Mouse (Mus musculus) heart, adult 2 months (tissue): Measurements from ENCODE around the gene Camta1.

Experiments used
- CTCF ChIP-seq: fragments of 200-600 bp; IDR thresholded peaks from 2 replicates; pipeline ENCODE4 v1.8.1; 2022; ENCODE audit warnings: antibody characterized with exemption, mild to moderate bottlenecking, moderate library complexity
- POLR2A ChIP-seq: fragments of 200-500 bp; IDR thresholded peaks from 2 replicates; pipeline ENCODE4 v1.6.1; 2011; ENCODE audit warnings: mild to moderate bottlenecking, low read depth, low read length, control low read depth; ENCODE audit not compliant: insufficient read depth

- TF ChIP-seq CTCF (no peak), POLR2A (no peak)
Measured at GRCm38 (mm10) chr4:151396536-151396935, 465.1 kb downstream of the Camta1 start.
